Mouse (Mus musculus) thymus, adult 2 months (tissue): ENCODE measurements around the gene Sltm. TPM values are rescaled to one million over a fixed set of nuclear protein-coding genes. Genes with fewer than 3 reads are reported as not detected.
A peak's percentile ranks its signal among the peaks of the same experiment; 100 is the strongest.

ENCODE experiments used
- DNase-seq: peaks from one replicate; pipeline ENCODE4 v3.0.0; 2021
- H3K27ac ChIP-seq: fragments of 200-500 bp; 2 replicates; pipeline ENCODE4 v1.5.1; 2012; ENCODE audit warnings: low read length, control low read depth; ENCODE audit not compliant: control insufficient read depth, insufficient read depth
- H3K27me3 ChIP-seq: fragments of 200-500 bp; 2 replicates; pipeline ENCODE4 v1.6.1; 2012; ENCODE audit warnings: mild to moderate bottlenecking, low read length, moderate library complexity, mixed read lengths; ENCODE audit not compliant: control insufficient read depth, insufficient read depth
- H3K36me3 ChIP-seq: fragments of 200-500 bp; 2 replicates; pipeline ENCODE4 v1.6.1; 2012; ENCODE audit warnings: mild to moderate bottlenecking, low read length, moderate library complexity; ENCODE audit not compliant: control insufficient read depth, insufficient read depth
- H3K4me1 ChIP-seq: fragments of 200-500 bp; replicated peaks from 2 replicates; pipeline ENCODE4 v1.6.1; 2012; ENCODE audit warnings: low read length; ENCODE audit not compliant: control insufficient read depth, insufficient read depth
- H3K4me3 ChIP-seq: fragments of 200-500 bp; 2 replicates; pipeline ENCODE4 v1.5.1; 2012; ENCODE audit warnings: mild to moderate bottlenecking, low read length, control low read depth, moderate library complexity; ENCODE audit not compliant: control insufficient read depth, insufficient read depth
- CTCF ChIP-seq: fragments of 200-500 bp; IDR thresholded peaks from 2 replicates; pipeline ENCODE4 v1.5.1; 2012; ENCODE audit warnings: mild to moderate bottlenecking, control low read depth, low read length, moderate library complexity, borderline replicate concordance; ENCODE audit not compliant: control insufficient read depth, poor library complexity, insufficient read depth; ENCODE audit errors: extremely low read depth
- POLR2A ChIP-seq: fragments of 200-500 bp; IDR thresholded peaks from 2 replicates; pipeline ENCODE4 v1.6.1; 2012; ENCODE audit warnings: mild to moderate bottlenecking, low read length, control low read depth, moderate library complexity; ENCODE audit not compliant: control insufficient read depth, poor library complexity, insufficient read depth; ENCODE audit errors: extremely low read depth
- WGBS: fragments of 180-500 bp; shearing (Covaris S2); methylation state at CpG from one replicate; pipeline ENCODE4 v1.1.7; 2018; 5-methylcytosine and 5-hydroxymethylcytosine counted together
- polyA plus RNA-seq: library from polyadenylated mRNA; depleted of rRNA; stranded (reverse); fragments of >200 nt; gene quantifications from 2 replicates; pipeline ENCODE4 v1.2.3, GENCODE M21; 2012; rRNA removed

Gene Sltm
- 14.8 and 15.7 TPM in 2 replicates for polyA plus RNA-seq

DNA sequence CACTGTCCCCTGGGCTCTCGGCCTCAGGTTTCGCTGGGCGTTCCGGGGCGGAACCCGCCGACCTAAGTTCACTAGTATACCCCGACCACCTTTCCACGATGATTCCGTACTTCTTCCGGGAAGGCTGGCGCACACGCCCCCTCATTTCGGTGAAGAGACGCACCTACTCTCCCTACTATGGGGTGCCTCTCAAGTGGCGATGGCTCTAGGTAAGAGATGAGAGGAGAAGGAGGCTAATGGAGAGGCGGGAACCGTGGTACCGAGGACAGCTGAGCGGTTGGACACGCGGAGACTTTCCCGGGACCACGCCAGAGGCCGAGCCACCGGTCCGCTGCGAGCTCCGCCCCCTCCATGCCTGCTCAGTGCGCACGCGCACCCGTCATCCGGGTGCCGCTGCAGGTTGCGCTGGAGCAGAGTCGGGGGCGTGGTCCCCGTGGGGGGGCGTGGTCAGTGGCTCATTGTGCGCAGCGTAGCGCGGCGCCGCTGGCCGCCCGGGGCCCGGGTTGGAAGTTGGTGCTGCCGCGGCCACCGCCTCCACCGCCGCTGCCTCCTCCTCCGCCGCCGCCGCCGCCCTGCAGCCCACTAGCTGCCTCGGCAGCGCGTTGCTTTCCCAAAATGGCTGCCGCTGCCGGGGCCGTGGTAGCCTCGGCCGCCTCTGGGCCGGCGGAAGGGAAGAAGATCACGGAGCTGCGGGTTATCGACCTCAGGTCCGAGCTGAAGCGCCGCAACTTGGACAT lies at the start of gene Sltm:
TSS of gene Sltm (plus strand) at position 450 of the 737 bp plus-strand sequence.
- H3K27me3 ChIP-seq: no peaks in the 10 kb centered on the region
- WGBS: under 1% methylated on average over 72 of the region's 75 CpGs
- no peaks in the 10 kb centered on the region for H3K36me3 ChIP-seq
- peak; percentile 92 for TF ChIP-seq POLR2A
- TF ChIP-seq CTCF: 0 out of 2 replicates have a peak, but pooled peaks have one; percentile 9
- peak; percentile 100 for DNase-seq
- H3K4me3 ChIP-seq: peak within 1 kb of the TSS; percentile 82
- H3K4me1 ChIP-seq: no peaks in the 10 kb centered on the region
- peak within 1 kb of the TSS; percentile 80 for H3K27ac ChIP-seq

DNA sequence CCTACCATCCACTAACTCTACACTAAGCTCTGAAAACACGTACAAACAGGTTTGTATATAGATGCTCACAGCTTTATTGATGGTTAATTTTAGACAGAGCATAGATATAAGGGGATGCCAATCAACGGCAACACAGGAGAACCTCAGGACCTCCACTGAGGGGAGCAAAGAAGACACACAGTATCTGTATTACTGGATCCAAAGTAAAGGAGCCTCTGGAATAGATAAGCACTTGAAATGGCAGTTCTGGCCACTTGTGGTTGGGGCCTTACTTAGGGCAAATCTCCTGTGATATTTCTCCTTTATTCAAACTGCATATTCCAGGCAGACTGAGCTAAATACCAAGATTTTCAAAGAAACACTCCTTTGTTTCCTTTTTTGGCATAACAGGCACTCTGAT lies 49.5 kb upstream of the Sltm start:
- Histone ChIP-seq H3K36me3 (peaks cover 18% of the 10 kb centered on the region), H3K4me1 (no peaks in the 10 kb centered on the region), H3K27me3 (no peaks in the 10 kb centered on the region), H3K27ac (no peak overlapping the region), H3K4me3 (no peak overlapping the region)
- WGBS: 94% methylated on average over 2 of the region's 2 CpGs
- no peak for TF ChIP-seq CTCF
- no peak for DNase-seq

DNA sequence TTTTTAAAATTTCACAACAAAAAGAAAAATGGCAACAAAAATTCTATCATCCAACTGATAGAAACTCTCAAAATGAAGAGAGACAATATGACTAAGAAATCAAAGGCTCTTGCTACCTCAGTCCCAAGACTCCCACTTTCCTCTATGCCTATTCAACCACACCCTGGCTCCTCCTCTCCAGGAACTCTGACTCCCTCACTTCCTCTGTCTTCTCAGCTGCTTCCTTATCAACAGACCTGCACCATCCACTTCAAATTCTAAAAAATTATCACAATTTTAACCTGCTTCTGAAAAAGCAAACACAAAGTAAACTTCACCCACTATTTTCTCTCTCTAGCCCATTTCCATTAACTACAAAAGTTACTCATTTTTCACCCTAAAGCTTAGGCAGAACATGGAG lies 45.6 kb upstream of the Sltm start:
- H3K27me3 ChIP-seq: no peaks in the 10 kb centered on the region

DNA sequence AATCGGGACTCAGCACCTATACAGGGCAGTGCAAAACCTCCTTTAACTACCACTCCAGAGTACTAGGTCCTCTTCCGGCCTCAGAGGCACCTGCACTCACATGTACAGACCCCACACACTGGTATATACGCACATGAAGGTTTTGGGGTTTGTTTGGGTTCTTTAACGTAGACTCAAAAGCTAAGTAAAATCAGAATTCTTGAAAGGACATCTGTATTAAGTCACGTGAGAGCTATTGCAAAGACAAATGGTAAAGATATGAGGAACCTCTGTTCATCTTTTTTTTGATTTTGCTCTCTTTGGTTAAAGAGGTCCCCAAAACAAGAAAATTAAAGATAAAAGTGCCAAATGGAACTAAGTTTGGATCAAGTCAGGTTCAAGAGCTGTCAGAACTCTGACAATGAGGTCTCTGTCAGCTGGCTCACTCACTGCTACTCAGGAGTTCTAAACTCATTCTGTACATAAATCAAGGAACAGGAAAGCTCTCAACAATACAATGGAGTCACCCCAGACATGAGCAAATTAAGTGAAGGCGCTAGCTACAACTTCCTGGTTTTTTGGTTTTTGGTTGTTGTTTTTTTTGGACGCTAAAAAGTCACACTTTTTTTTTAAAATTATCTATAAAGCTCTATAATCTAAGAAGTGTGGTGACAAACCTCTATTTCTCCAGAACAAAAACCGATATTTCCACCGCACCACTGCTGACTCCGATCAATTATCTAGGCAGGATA lies 40.1 kb upstream of the Sltm start:
- Histone ChIP-seq H3K36me3 (peaks cover 6% of the 10 kb centered on the region; the same call in 1 of the 2 replicates), H3K27ac (peak overlapping the region; percentile 67; the same call in 1 of the 2 replicates), H3K4me1 (peaks cover 8% of the 10 kb centered on the region), H3K4me3 (peak overlapping the region; percentile 92), H3K27me3 (no peaks in the 10 kb centered on the region)
- DNase-seq: no peak
- 22% methylated on average over 10 of the region's 10 CpGs for WGBS
- TF ChIP-seq CTCF: no peak
- no peak for TF ChIP-seq POLR2A

More for the DNA sequence above, 45.6 kb upstream of the Sltm start:
- Histone ChIP-seq H3K4me1 (no peaks in the 10 kb centered on the region), H3K36me3 (peaks cover 19% of the 10 kb centered on the region), H3K27ac (no peak overlapping the region), H3K4me3 (no peak overlapping the region)
- TF ChIP-seq POLR2A (no peak), CTCF (no peak)
- no peak for DNase-seq

DNA sequence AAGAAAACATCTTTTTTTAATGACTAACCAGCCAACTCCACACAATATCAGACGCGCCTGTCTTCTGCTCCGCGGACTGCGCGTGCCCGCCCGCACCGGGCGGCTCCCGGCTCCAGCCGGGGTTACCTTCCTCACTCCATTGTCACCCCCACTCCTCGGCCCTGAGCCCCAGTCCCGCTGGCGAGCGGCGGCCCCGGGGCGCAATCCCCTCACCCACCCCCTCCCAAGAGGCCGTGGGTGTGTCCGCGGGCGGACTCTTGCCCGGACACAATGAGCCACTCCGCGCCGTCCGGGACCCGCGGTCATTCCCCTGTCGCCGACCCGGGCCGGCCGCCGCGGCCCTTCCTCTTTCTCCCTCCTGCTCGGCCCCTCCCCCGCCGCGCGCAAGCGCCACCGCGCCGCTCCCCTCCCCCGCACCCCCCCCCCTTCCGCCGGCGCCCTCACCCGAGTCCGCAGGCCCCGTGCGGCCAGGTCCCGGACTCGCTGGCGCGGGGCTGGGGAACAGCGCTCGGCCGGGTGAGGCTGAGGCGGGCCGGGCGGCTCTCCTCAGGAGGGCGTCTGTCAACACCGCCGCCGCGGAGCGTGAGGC lies 39.4 kb upstream of the Sltm start:
- peak overlapping the region; percentile 73 for H3K27ac ChIP-seq
- peak overlapping the region; percentile 92 for H3K4me3 ChIP-seq
- peaks cover 8% of the 10 kb centered on the region for H3K4me1 ChIP-seq
- WGBS: under 1% methylated on average over 64 of the region's 70 CpGs
- TF ChIP-seq CTCF (no peak), POLR2A (no peak)
- peaks cover 5% of the 10 kb centered on the region; the same call in 1 of the 2 replicates for H3K36me3 ChIP-seq
- H3K27me3 ChIP-seq: no peaks in the 10 kb centered on the region
- DNase-seq: peak; percentile 59

- TF ChIP-seq CTCF (peak; percentile 46; the same call in 1 of the 2 replicates), POLR2A (peak; percentile 83)
- no peaks in the 10 kb centered on the region for H3K36me3 ChIP-seq
- under 1% methylated on average over 45 of the region's 45 CpGs for WGBS
- DNase-seq: peak; percentile 97
- peak within 1 kb of the TSS; percentile 73 for H3K27ac ChIP-seq
- no peaks in the 10 kb centered on the region for H3K27me3 ChIP-seq
- peaks cover 8% of the 10 kb centered on the region for H3K4me1 ChIP-seq
- peak within 1 kb of the TSS; percentile 92 for H3K4me3 ChIP-seq
Observed at GRCm38 (mm10) chr9:70503626-70504041, 38.9 kb upstream of the Sltm start, which contains the start of gene Rnf111. Rnf111 (minus strand) TSS chr9:70503725.
